Mouse (Mus musculus) MEL (cell line): ENCODE measurements around the gene Gfpt1. TPM values are rescaled to one million over a fixed set of nuclear protein-coding genes. Genes with fewer than 3 reads are reported as not detected.

Experiments used
- DNase-seq: peaks from one replicate; pipeline ENCODE4 v3.0.0; 2011; ENCODE audit warnings: low read depth, low spot score
- H3K27ac ChIP-seq: 2 replicates; pipeline ENCODE4 v1.5.1; 2012; ENCODE audit warnings: low read depth, mild to moderate bottlenecking, control low read depth, low read length, moderate library complexity; ENCODE audit not compliant: control insufficient read depth
- H3K27me3 ChIP-seq, 2 experiments: fragments of 150-350 bp in 1 of 2; sonication (generic) in 1 of 2; 2 replicates each; pipeline ENCODE4 v1.6.1; 2012; ENCODE audit warnings: low read length in 2 of 2, mild to moderate bottlenecking in 2 of 2, improper control_type of control experiment in 1 of 2, moderate library complexity in 1 of 2; ENCODE audit not compliant: insufficient read depth in 2 of 2, control insufficient read depth in 1 of 2
- H3K36me3 ChIP-seq, 2 experiments: 2 replicates each; pipeline ENCODE4 v1.6.1; 2012 to 2014; ENCODE audit warnings: low read length in 2 of 2, improper control_type of control experiment in 1 of 2, inconsistent platforms in 1 of 2, mild to moderate bottlenecking in 1 of 2; ENCODE audit not compliant: insufficient read depth in 2 of 2, control insufficient read depth in 1 of 2
- H3K4me1 ChIP-seq, 2 experiments: fragments of 150-350 bp in 1 of 2; sonication (generic) in 1 of 2; 2 replicates each; pipeline ENCODE4 v1.6.1; 2012; ENCODE audit warnings: low read length in 2 of 2, improper control_type of control experiment in 1 of 2, mild to moderate bottlenecking in 1 of 2; ENCODE audit not compliant: insufficient read depth in 2 of 2, control insufficient read depth in 1 of 2
- H3K4me3 ChIP-seq, 2 experiments: fragments of 150-350 bp in 1 of 2; sonication (generic) in 1 of 2; 2 replicates each; pipeline ENCODE4 v1.5.1; 2012; ENCODE audit warnings: low read depth in 2 of 2, low read length in 2 of 2, mild to moderate bottlenecking in 2 of 2, moderate library complexity in 2 of 2, control low read depth in 1 of 2, improper control_type of control experiment in 1 of 2; ENCODE audit not compliant: control insufficient read depth in 1 of 2, insufficient read depth in 1 of 2
- H3K79me2 ChIP-seq: 2 replicates; pipeline ENCODE4 v1.6.1; 2012; ENCODE audit warnings: mild to moderate bottlenecking, low read length, moderate library complexity; ENCODE audit not compliant: control insufficient read depth, poor library complexity, insufficient read depth
- H3K9ac ChIP-seq: 2 replicates; pipeline ENCODE4 v1.6.1; 2012; ENCODE audit warnings: low read depth, mild to moderate bottlenecking, control low read depth, low read length, moderate library complexity; ENCODE audit not compliant: control insufficient read depth, poor library complexity, severe bottlenecking
- H3K9me3 ChIP-seq: fragments of 150-350 bp; sonication (generic); replicated peaks from 2 replicates; pipeline ENCODE4 v1.6.1; 2012; ENCODE audit warnings: mild to moderate bottlenecking, low read length, improper control_type of control experiment, moderate library complexity; ENCODE audit not compliant: insufficient read depth
- BHLHE40 ChIP-seq: IDR thresholded peaks from 2 replicates; pipeline ENCODE4 v1.6.1; 2012; ENCODE audit warnings: low read depth, mild to moderate bottlenecking, inconsistent platforms, low read length, improper control_type of control experiment, borderline replicate concordance
- CHD1 ChIP-seq: IDR thresholded peaks from 2 replicates; pipeline ENCODE4 v1.6.1; 2012; ENCODE audit warnings: low read depth, mild to moderate bottlenecking, inconsistent platforms, low read length, improper control_type of control experiment
- CHD2 ChIP-seq: IDR thresholded peaks from 2 replicates; pipeline ENCODE4 v1.6.1; 2011; ENCODE audit warnings: low read length, improper control_type of control experiment
- CTCF ChIP-seq, 3 experiments: IDR thresholded peaks in 2 of 3; conservative IDR thresholded peaks in 1 of 3; 2 replicates each; pipeline ENCODE4 v1.5.1; 2011 to 2012; ENCODE audit warnings: low read length in 3 of 3, low read depth in 2 of 3, mild to moderate bottlenecking in 2 of 3, improper control_type of control experiment in 1 of 3, inconsistent platforms in 1 of 3, mixed read lengths in 1 of 3, moderate library complexity in 1 of 3; ENCODE audit not compliant: control insufficient read depth in 1 of 3, insufficient read depth in 1 of 3, poor library complexity in 1 of 3, severe bottlenecking in 1 of 3
- E2F4 ChIP-seq: IDR thresholded peaks from 2 replicates; pipeline ENCODE4 v1.6.1; 2011; ENCODE audit warnings: low read depth, low read length, improper control_type of control experiment, borderline replicate concordance
- EP300 ChIP-seq, 2 experiments: IDR thresholded peaks; 2 replicates each; pipeline ENCODE4 v1.6.1; 2011; ENCODE audit warnings: improper control_type of control experiment in 2 of 2, low read length in 2 of 2, low read depth in 1 of 2, mild to moderate bottlenecking in 1 of 2
- ETS1 ChIP-seq: IDR thresholded peaks from 2 replicates; pipeline ENCODE4 v1.6.1; 2012; ENCODE audit warnings: low read depth, mild to moderate bottlenecking, inconsistent platforms, low read length, improper control_type of control experiment, moderate library complexity
- GATA1 ChIP-seq: IDR thresholded peaks from 2 replicates; pipeline ENCODE4 v1.6.1; 2011; ENCODE audit warnings: low read depth, low read length, improper control_type of control experiment
- HCFC1 ChIP-seq: IDR thresholded peaks from 2 replicates; pipeline ENCODE4 v1.6.1; 2012; ENCODE audit warnings: low read depth, mild to moderate bottlenecking, inconsistent platforms, low read length, improper control_type of control experiment, moderate library complexity
- KAT2A ChIP-seq: conservative IDR thresholded peaks from 2 replicates; pipeline ENCODE4 v1.6.1; 2012; ENCODE audit warnings: low read depth, low read length, improper control_type of control experiment, inconsistent platforms
- MAFK ChIP-seq: IDR thresholded peaks from 2 replicates; pipeline ENCODE4 v1.6.1; 2011; ENCODE audit warnings: low read depth, mild to moderate bottlenecking, low read length, improper control_type of control experiment, borderline replicate concordance
- MAZ ChIP-seq: IDR thresholded peaks from 2 replicates; pipeline ENCODE4 v1.6.1; 2012; ENCODE audit warnings: low read depth, mild to moderate bottlenecking, inconsistent platforms, low read length, improper control_type of control experiment
- MEF2A ChIP-seq: IDR thresholded peaks from 2 replicates; pipeline ENCODE4 v1.6.1; 2014; ENCODE audit warnings: low read depth, mild to moderate bottlenecking, inconsistent platforms, low read length, improper control_type of control experiment; ENCODE audit not compliant: poor library complexity, insufficient replicate concordance, severe bottlenecking; ENCODE audit errors: extremely low read depth
- MYB ChIP-seq: IDR thresholded peaks from 2 replicates; pipeline ENCODE4 v1.6.1; 2011; ENCODE audit warnings: mild to moderate bottlenecking, low read depth, low read length, improper control_type of control experiment
- MYC ChIP-seq: IDR thresholded peaks from 2 replicates; pipeline ENCODE4 v1.6.1; 2011; ENCODE audit warnings: low read depth, mild to moderate bottlenecking, low read length, improper control_type of control experiment, moderate library complexity
- NRF1 ChIP-seq: IDR thresholded peaks from 2 replicates; pipeline ENCODE4 v1.6.1; 2014; ENCODE audit warnings: low read depth, mild to moderate bottlenecking, inconsistent platforms, low read length, improper control_type of control experiment, moderate library complexity; ENCODE audit not compliant: poor library complexity, insufficient read depth, severe bottlenecking
- POLR2A ChIP-seq, 2 experiments: IDR thresholded peaks; 2 replicates each; pipeline ENCODE4 v1.6.1; 2011 to 2012; ENCODE audit warnings: low read length in 2 of 2, mild to moderate bottlenecking in 2 of 2, control low read depth in 1 of 2, improper control_type of control experiment in 1 of 2, low read depth in 1 of 2, moderate library complexity in 1 of 2; ENCODE audit not compliant: control insufficient read depth in 1 of 2, insufficient read depth in 1 of 2, poor library complexity in 1 of 2
- POLR2AphosphoS2 ChIP-seq: IDR thresholded peaks from 2 replicates; pipeline ENCODE4 v1.6.1; 2011; ENCODE audit warnings: low read length, improper control_type of control experiment
- POLR2AphosphoS5 ChIP-seq: IDR thresholded peaks from 2 replicates; pipeline ENCODE4 v1.6.1; 2012; ENCODE audit warnings: low read depth, borderline replicate concordance, mild to moderate bottlenecking, inconsistent platforms, low read length, moderate library complexity, mixed read lengths
- RAD21 ChIP-seq: IDR thresholded peaks from 2 replicates; pipeline ENCODE4 v1.6.1; 2011; ENCODE audit warnings: mild to moderate bottlenecking, low read depth, low read length, improper control_type of control experiment
- RCOR1 ChIP-seq: IDR thresholded peaks from 2 replicates; pipeline ENCODE4 v1.6.1; 2012; ENCODE audit warnings: low read depth, mild to moderate bottlenecking, inconsistent platforms, low read length, improper control_type of control experiment
- SMC3 ChIP-seq: IDR thresholded peaks from 2 replicates; pipeline ENCODE4 v1.6.1; 2011; ENCODE audit warnings: low read depth, low read length, improper control_type of control experiment
- TAL1 ChIP-seq: IDR thresholded peaks from 2 replicates; pipeline ENCODE4 v1.6.1; 2012; ENCODE audit warnings: mild to moderate bottlenecking, inconsistent platforms, low read length, moderate library complexity, mixed read lengths
- TBP ChIP-seq: IDR thresholded peaks from 2 replicates; pipeline ENCODE4 v1.8.0; 2011; ENCODE audit warnings: low read depth, low read length, improper control_type of control experiment
- TCF12 ChIP-seq: IDR thresholded peaks from 2 replicates; pipeline ENCODE4 v1.6.1; 2014; ENCODE audit warnings: low read depth, mild to moderate bottlenecking, inconsistent platforms, low read length, improper control_type of control experiment, moderate library complexity
- USF1 ChIP-seq: IDR thresholded peaks from 2 replicates; pipeline ENCODE4 v1.6.1; 2014; ENCODE audit warnings: low read depth, mild to moderate bottlenecking, inconsistent platforms, low read length, improper control_type of control experiment, moderate library complexity
- USF2 ChIP-seq, 2 experiments: IDR thresholded peaks; 2 replicates each; pipeline ENCODE4 v1.6.1; 2011 to 2012; ENCODE audit warnings: improper control_type of control experiment in 2 of 2, low read length in 2 of 2, borderline replicate concordance in 1 of 2, inconsistent platforms in 1 of 2, low read depth in 1 of 2, mild to moderate bottlenecking in 1 of 2; ENCODE audit not compliant: insufficient read depth in 1 of 2
- ZC3H11A ChIP-seq: IDR thresholded peaks from 2 replicates; pipeline ENCODE4 v1.6.1; 2012; ENCODE audit warnings: low read depth, mild to moderate bottlenecking, inconsistent platforms, low read length, improper control_type of control experiment
- ZKSCAN1 ChIP-seq: IDR thresholded peaks from 2 replicates; pipeline ENCODE4 v1.6.1; 2012; ENCODE audit warnings: low read depth, mild to moderate bottlenecking, inconsistent platforms, low read length, improper control_type of control experiment, moderate library complexity
- ZMIZ1 ChIP-seq: IDR thresholded peaks from 2 replicates; pipeline ENCODE4 v1.6.1; 2012; ENCODE audit warnings: low read depth, mild to moderate bottlenecking, inconsistent platforms, low read length, improper control_type of control experiment, moderate library complexity
- ZNF384 ChIP-seq: IDR thresholded peaks from 2 replicates; pipeline ENCODE4 v1.6.1; 2012; ENCODE audit warnings: low read depth, mild to moderate bottlenecking, inconsistent platforms, low read length, improper control_type of control experiment
- polyA plus RNA-seq, 2 experiments: library from polyadenylated mRNA; stranded (reverse) in 1 of 2; unstranded in 1 of 2; fragments of >175 nt in 1 of 2; fragments of >200 nt in 1 of 2; gene quantifications; 2 replicates each; pipeline versions ENCODE4 v1.2.1 to v1.2.4; 2012; ENCODE audit warnings: low replicate concordance in 2 of 2, low read depth in 1 of 2; ENCODE audit not compliant: insufficient read length in 2 of 2, insufficient read depth in 1 of 2, missing spikeins in 1 of 2
- total RNA-seq: library from RNA; depleted of rRNA; stranded (reverse); fragments of 300-350 nt; gene quantifications from 2 replicates; pipeline ENCODE4 v1.2.3, GENCODE M21; 2012

The Gfpt1 gene
- total and polyA plus RNA-seq, 3 experiments, result 29.6 to 69.3 (median 33.5) TPM

DNA sequence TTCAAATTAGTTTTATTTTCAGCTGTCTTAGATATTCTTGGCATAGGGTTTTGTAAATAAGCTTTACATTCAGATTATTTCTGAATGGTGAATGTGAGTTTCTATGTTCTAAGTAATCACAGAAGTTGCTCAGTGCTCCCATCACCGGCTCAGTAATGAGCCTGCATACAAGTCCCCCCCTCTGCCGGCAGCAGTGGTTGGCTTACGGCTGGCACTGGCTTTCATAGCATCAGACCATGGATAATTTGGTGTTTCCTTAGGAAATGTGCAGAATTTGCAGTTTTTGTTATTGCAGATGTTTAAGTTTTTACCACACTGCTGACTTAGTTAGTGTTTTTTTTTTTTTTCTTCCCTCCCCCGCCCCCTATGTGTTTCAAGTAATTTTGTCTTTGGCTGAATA lies 36.8 kb downstream of the Gfpt1 start:
- Histone ChIP-seq H3K9ac (no peak overlapping the region), H3K4me1 (peaks cover 20 to 34% of the 10 kb centered on the region in 2 experiments), H3K79me2 (no peaks in the 10 kb centered on the region), H3K36me3 (peaks cover 45 to 49% of the 10 kb centered on the region in 2 experiments), H3K4me3 (no peak overlapping the region), H3K27me3 (no peaks in the 10 kb centered on the region), H3K9me3 (no peaks in the 10 kb centered on the region), H3K27ac (no peak overlapping the region)
- TF ChIP-seq HCFC1 (no peak), BHLHE40 (no peak), POLR2AphosphoS2 (no peak), POLR2A (IDR thresholded peaks at IDR 0.05; ENCODE audit: control insufficient read depth in 1 of 2, insufficient read depth in 1 of 2, low read depth in 1 of 2, low read length in 2 of 2, poor library complexity in 1 of 2) (no peak), KAT2A (no peak), MEF2A (no peak), ZNF384 (no peak), ZKSCAN1 (no peak), CHD1 (no peak), EP300 (IDR thresholded peaks at IDR 0.05; ENCODE audit: low read depth in 1 of 2, low read length in 2 of 2) (no peak), MAZ (no peak), MYB (no peak), ETS1 (no peak), ZMIZ1 (no peak), TBP (no peak), ZC3H11A (no peak), USF1 (no peak), CTCF (IDR thresholded peaks at IDR 0.05 in 2 of 3, conservative IDR thresholded peaks at IDR 0.05 in 1 of 3; ENCODE audit: control insufficient read depth in 1 of 3, insufficient read depth in 1 of 3, low read depth in 2 of 3, low read length in 3 of 3, poor library complexity in 1 of 3, severe bottlenecking in 1 of 3) (no peak), E2F4 (no peak)
- DNase-seq, result no peak

DNA sequence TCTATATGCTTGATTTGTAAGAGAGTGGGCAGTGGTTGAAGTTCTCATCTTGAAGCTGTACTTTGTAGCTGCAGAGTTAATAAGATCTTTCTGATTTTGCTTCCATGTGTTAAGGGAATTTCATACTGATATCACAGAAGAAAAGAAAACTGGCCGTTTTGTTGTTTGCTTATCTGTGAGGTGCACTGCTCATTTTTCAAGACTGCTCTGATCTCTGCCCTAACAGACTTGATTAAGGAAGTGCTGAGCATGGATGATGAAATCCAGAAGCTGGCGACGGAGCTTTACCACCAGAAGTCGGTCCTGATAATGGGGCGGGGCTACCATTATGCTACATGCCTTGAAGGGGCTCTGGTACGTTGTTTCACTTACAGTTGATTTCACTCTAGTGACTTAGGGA lies 42.4 kb downstream of the Gfpt1 start:
- Histone ChIP-seq H3K4me1 (peaks cover 21 to 36% of the 10 kb centered on the region in 2 experiments), H3K9ac (no peak overlapping the region), H3K79me2 (no peaks in the 10 kb centered on the region), H3K4me3 (no peak overlapping the region), H3K27ac (peak overlapping the region; percentile 90), H3K9me3 (no peaks in the 10 kb centered on the region), H3K36me3 (peaks cover 45 to 54% of the 10 kb centered on the region in 2 experiments), H3K27me3 (no peaks in the 10 kb centered on the region)
- peak; percentile 97 for DNase-seq
- TF ChIP-seq CHD1 (no peak), EP300 (IDR thresholded peaks at IDR 0.05; ENCODE audit: low read depth in 1 of 2, low read length in 2 of 2) (peak; percentile 99 to 100), TBP (peak; percentile 20; the same call in 1 of the 2 replicates), USF2 (IDR thresholded peaks at IDR 0.05; ENCODE audit: borderline replicate concordance in 1 of 2, insufficient read depth in 1 of 2, low read depth in 1 of 2, low read length in 2 of 2) (no peak), RCOR1 (peak; percentile 100), USF1 (no peak), MAZ (no peak), CHD2 (no peak), MYC (peak; percentile 92), RAD21 (no peak), MYB (peak; percentile 97), ZC3H11A (no peak), NRF1 (no peak), ETS1 (peak; percentile 95), ZKSCAN1 (no peak), GATA1 (peak; percentile 99), MAFK (peak; percentile 44; the same call in 1 of the 2 replicates), TCF12 (peak; percentile 99), ZNF384 (no peak), SMC3 (no peak), TAL1 (peak; percentile 90), POLR2AphosphoS5 (no peak)
